Mouse (Mus musculus) forebrain, embryonic 12.5 days (tissue): ENCODE results near the gene Mcoln3. TPM values are rescaled to one million over a fixed set of nuclear protein-coding genes. Genes with fewer than 3 reads are reported as not detected.

Experiments
- ATAC-seq: fragments of 200-750 bp; cut with Nextera tagmentation; 2 replicates; pipeline ENCODE4 v1.8.0; 2017; ENCODE audit warnings: moderate TSS enrichment; ENCODE audit not compliant: low FRiP score
- H3K27ac ChIP-seq: fragments of 300-500 bp; sonication (generic); 2 replicates; pipeline ENCODE4 v1.5.1; 2016; ENCODE audit warnings: mild to moderate bottlenecking
- H3K27me3 ChIP-seq: fragments of 300-500 bp; sonication (generic); 2 replicates; pipeline ENCODE4 v1.6.1; 2016; ENCODE audit warnings: mild to moderate bottlenecking
- H3K36me3 ChIP-seq: fragments of 300-500 bp; sonication (generic); replicated peaks from 2 replicates; pipeline ENCODE4 v1.6.1; 2016; ENCODE audit warnings: mild to moderate bottlenecking
- H3K4me1 ChIP-seq: fragments of 300-500 bp; sonication (generic); 2 replicates; pipeline ENCODE4 v1.6.1; 2016
- H3K4me2 ChIP-seq: fragments of 300-500 bp; sonication (generic); 2 replicates; pipeline ENCODE4 v1.6.1; 2016; ENCODE audit warnings: mild to moderate bottlenecking, moderate library complexity
- H3K4me3 ChIP-seq: fragments of 300-500 bp; sonication (generic); replicated peaks from 2 replicates; pipeline ENCODE4 v1.5.1; 2016; ENCODE audit warnings: mild to moderate bottlenecking
- H3K9ac ChIP-seq: fragments of 300-500 bp; sonication (generic); 2 replicates; pipeline ENCODE4 v1.6.1; 2016; ENCODE audit warnings: mild to moderate bottlenecking
- H3K9me3 ChIP-seq: fragments of 300-500 bp; sonication (generic); 2 replicates; pipeline ENCODE4 v1.6.1; 2016
- WGBS: fragments of 180-500 bp; shearing (Covaris S2); methylation state at CpG from one replicate; pipeline ENCODE4 v1.1.7; 2016; 5-methylcytosine and 5-hydroxymethylcytosine counted together
- polyA plus RNA-seq: library from polyadenylated mRNA; unstranded; fragments of >200 nt; fragmentation: Nextera tagmentation; extraction: Ambion mirVana; gene quantifications from 2 replicates; pipeline ENCODE4 v1.2.1, GENCODE M21; 2016

Mcoln3 gene
- polyA plus RNA-seq, 1 experiment from 2014 or later, result 1.9 TPM

DNA sequence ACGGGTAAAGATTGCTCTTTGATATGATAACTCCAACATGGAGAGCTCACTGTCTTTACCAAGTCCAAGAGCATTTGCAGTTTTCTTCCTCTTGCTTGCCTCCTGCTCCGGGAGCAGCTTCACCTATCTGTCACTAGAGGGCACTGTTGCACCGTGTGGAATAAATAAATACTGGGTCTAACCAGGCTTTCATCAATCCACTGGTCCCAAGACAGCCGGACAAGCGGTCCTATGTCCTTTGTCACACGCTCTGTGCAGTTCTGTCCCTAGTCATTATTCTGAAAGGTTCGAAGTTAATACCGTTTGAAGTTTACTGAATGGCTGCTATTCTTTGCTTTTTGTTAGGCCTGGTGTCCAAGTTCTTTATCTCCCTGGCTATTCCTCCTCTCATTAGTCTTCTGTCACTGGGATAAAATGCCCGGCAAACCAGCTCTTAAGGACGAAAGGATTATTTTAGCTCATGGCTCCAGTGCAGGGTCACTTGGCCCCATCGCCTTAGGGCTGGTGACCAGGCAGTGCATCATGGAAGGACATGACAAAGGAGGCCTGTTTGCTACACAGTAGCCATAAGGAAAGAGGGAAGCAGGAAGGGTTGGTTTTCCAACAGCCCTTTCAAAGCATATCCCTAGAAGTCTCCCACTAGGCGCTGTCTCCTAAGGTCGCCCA, 67.9 kb downstream of the Mcoln3 start:
- Histone ChIP-seq H3K27me3 (0 out of 2 replicates have a peak, but pooled peaks cover 12% of the 10 kb centered on the region), H3K9ac (no peak overlapping the region), H3K4me2 (no peak overlapping the region), H3K4me3 (no peak overlapping the region), H3K36me3 (no peaks in the 10 kb centered on the region), H3K4me1 (peaks cover 6% of the 10 kb centered on the region), H3K27ac (no peak overlapping the region), H3K9me3 (no peaks in the 10 kb centered on the region)
- ATAC-seq, result peak; percentile 79
- 15% methylated on average over 13 of the region's 13 CpGs for WGBS

DNA sequence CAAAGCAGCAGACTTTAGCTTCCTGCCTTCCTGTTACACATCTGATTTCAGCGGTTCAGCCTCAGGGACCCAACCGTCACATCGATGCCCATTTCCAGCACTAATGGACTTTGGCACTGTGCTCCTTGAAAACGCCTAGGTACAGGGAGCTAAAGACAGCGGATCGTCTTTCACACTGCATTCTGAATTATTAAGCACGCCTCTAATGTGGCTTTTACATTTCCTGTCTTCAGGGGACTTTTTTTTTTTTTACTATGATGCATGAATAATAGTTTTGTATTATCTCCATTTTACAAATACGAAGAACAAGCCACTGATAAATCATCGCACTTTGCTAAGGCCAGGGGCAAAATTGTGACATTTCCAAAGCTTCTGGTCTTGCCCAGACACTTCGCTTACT, 68.8 kb downstream of the Mcoln3 start:
- H3K9me3 ChIP-seq, result no peaks in the 10 kb centered on the region
- H3K4me3 ChIP-seq, result no peak overlapping the region
- H3K4me2 ChIP-seq, result no peak overlapping the region
- peaks cover 6% of the 10 kb centered on the region for H3K4me1 ChIP-seq
- no peak for ATAC-seq
- no peaks in the 10 kb centered on the region for H3K36me3 ChIP-seq
- H3K9ac ChIP-seq, result no peak overlapping the region
- WGBS, result 88% methylated on average over 10 of the region's 10 CpGs
- no peak overlapping the region for H3K27ac ChIP-seq
- 0 out of 2 replicates have a peak, but pooled peaks cover 12% of the 10 kb centered on the region for H3K27me3 ChIP-seq

DNA sequence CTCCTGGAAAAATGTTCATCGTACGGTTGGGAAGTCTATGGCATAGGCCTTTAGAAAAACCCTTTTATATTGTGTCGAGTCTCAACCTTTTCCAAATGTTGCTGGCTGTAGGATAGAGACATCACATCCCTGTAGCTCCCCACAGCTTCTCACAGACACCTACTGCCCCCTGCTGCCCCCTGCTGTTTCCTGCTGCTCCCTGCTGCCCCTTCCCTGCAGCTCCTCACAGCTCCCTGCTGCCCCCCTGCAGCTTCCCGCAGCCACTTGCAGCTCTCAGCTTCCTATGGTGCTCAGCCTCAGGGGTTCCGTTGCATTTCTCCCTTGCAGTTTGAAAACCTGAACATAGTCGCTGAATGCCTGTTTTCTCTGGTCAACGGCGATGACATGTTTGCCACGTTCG, 72.7 kb downstream of the Mcoln3 start:
- H3K27ac ChIP-seq, result no peak overlapping the region
- H3K4me2 ChIP-seq, result no peak overlapping the region
- WGBS, result 71% methylated on average over 10 of the region's 10 CpGs
- H3K9ac ChIP-seq, result no peak overlapping the region
- H3K36me3 ChIP-seq, result no peaks in the 10 kb centered on the region
- no peaks in the 10 kb centered on the region for H3K27me3 ChIP-seq
- no peak overlapping the region for H3K4me3 ChIP-seq
- H3K4me1 ChIP-seq, result peaks cover 6% of the 10 kb centered on the region
- H3K9me3 ChIP-seq, result no peaks in the 10 kb centered on the region
- no peak for ATAC-seq

Other genes with a start within 250 kb of the Mcoln3 start
- gene Bcl10, start 194.6 kb upstream of the Mcoln3 start, polyA plus RNA-seq, result 50.7 and 50.8 TPM in 2 replicates
- 63.0 and 64.4 TPM in 2 replicates for gene 2410004B18Rik, start 179.4 kb upstream of the Mcoln3 start, polyA plus RNA-seq
- 0.97 and 1.5 TPM in 2 replicates for gene Syde2, start 129.6 kb upstream of the Mcoln3 start, polyA plus RNA-seq
- gene Wdr63, start 9.3 kb upstream of the Mcoln3 start, polyA plus RNA-seq, result 0.23 and 0.49 TPM in 2 replicates
- gene Mcoln2, start 32.4 kb downstream of the Mcoln3 start, polyA plus RNA-seq, result 0.20 and 0.23 TPM in 2 replicates
- gene Lpar3, start 103.5 kb downstream of the Mcoln3 start, polyA plus RNA-seq, result 0.14 and 0.33 TPM in 2 replicates